Mouse (Mus musculus) mammary gland, adult 2 months (tissue): ENCODE results near the gene Lztfl1. TPM values are rescaled to one million over a fixed set of nuclear protein-coding genes. Genes with fewer than 3 reads are reported as not detected.

Experiments used
- polyA plus RNA-seq: library from polyadenylated mRNA; depleted of rRNA; stranded (reverse); fragments of >200 nt; gene quantifications from 2 replicates; pipeline ENCODE4 v1.2.3, GENCODE M21; 2012; ENCODE audit warnings: low replicate concordance; rRNA removed

Lztfl1 gene
- 1.2 and 6.3 TPM in 2 replicates for polyA plus RNA-seq

GRCm38 (mm10) chr9:123717186-123718008, at the start of gene Lztfl1:
Gene Lztfl1 (minus strand): TSS chr9:123717697.

DNA sequence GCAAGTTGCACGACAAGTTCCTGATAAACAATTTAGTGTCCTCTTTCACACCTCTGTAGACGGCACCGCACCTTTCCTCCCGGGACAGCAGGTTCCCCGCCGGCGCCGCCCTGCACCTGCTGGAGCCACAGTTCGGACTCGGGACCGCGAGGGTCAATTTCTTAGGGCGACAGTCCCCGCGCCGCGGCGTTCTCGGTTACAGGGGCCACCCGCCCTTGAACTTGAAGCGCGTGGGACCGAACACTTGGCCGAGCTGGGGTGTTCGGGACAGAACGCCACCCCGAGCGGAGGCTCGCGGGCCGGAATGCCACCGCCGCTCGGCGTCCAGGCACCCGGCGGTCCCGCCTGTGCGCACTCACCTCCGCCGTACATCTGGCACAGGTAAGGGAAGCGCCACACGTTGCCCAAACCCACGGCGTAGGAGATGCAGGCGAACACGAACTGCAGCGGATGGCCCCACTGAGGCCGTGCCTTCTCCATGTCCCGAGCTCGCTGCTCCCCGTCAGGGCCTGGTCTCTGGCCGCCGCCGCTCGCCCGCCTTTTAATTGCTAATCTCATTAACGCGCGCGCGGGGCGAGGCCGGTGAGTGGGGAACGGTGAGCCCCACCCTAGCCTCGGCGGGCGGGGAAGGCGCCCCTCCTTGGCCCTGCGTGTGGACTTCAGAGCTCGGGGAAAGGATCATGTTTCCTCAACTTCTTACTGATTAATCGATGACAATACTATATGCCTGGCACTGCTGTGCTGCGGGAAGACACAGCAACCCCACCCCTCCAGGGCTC, 39.0 kb downstream of the Lztfl1 start, which contains the start of the genes Ccr9 and Slc6a20a:
TSS of gene Ccr9 (plus strand) at position 113 of the 779 bp plus-strand sequence.
TSS of gene Slc6a20a (minus strand) at position 559 of the 779 bp plus-strand sequence.

Other genes starting within 250 kb of the Lztfl1 start
- 58.9 and 73.3 TPM in 2 replicates for gene Limd1, start 239.0 kb downstream of the Lztfl1 start, polyA plus RNA-seq
- 4.1 and 11.9 TPM in 2 replicates for gene Sacm1l, start 187.9 kb downstream of the Lztfl1 start, polyA plus RNA-seq
- gene Slc6a20b, start 85.1 kb downstream of the Lztfl1 start, polyA plus RNA-seq: not detected in 2 replicates
- 6.3 and 10.1 TPM in 2 replicates for gene Ccr9, start 39.3 kb downstream of the Lztfl1 start, polyA plus RNA-seq
- gene Slc6a20a, start 38.8 kb downstream of the Lztfl1 start, polyA plus RNA-seq: 1.0 and 1.6 TPM in 2 replicates
- gene Cxcr6, start 88.8 kb upstream of the Lztfl1 start, polyA plus RNA-seq: 4.5 and 7.4 TPM in 2 replicates
- gene Fyco1, start 134.2 kb upstream of the Lztfl1 start, polyA plus RNA-seq: 6.3 and 12.3 TPM in 2 replicates
- gene Xcr1, start 144.3 kb upstream of the Lztfl1 start, polyA plus RNA-seq: 2.5 and 4.7 TPM in 2 replicates